In genomic region chr10:42251749-42252323, GRCm38 (mm10) we compare ENCODE assay signal across 9 mouse cellular contexts. TPM values are rescaled to one million over a fixed set of nuclear protein-coding genes. Genes with fewer than 3 reads are reported as not detected.
DNase-seq lines count a peak whose midpoint lies in the region; ATAC-seq and TF ChIP-seq lines count a peak whose summit lies in the region.
"Had no signal": no experiment of that assay in that cellular context is flagged by ENCODE, and none has a peak within 500 bp of the region (broad histone marks: within the 10 kb centered on the region; RNA-seq: fewer than 3 reads in every experiment).

No protein-coding gene starts in this region.

- no peak overlapping the region for H3K4me3 ChIP-seq in forebrain, embryonic 15.5 days
- H3K4me3 ChIP-seq in forebrain, embryonic 12.5 days (replicated peaks): no peak overlapping the region
- no peak overlapping the region for H3K4me3 ChIP-seq in layer of hippocampus, adult 2 months
- H3K4me3 ChIP-seq in embryonic facial prominence, embryonic 10.5 days: no peak overlapping the region
- H3K4me3 ChIP-seq in liver, embryonic 16.5 days (ENCODE audit: low read depth, low read length): no peak overlapping the region

- no peak for DNase-seq in layer of hippocampus, adult 2 months (ENCODE audit: low spot score in 2 of 2)
- DNase-seq in layer of hippocampus, adult 11-12 months (ENCODE audit: low spot score): no peak
- DNase-seq in embryonic facial prominence, embryonic 10.5 days (ENCODE audit: low spot score): no peak
- no peak for DNase-seq in left cerebral cortex, adult 8-10 months (ENCODE audit: low spot score in 2 of 2)
- DNase-seq in urinary bladder, postnatal 25 days (ENCODE audit: low spot score): no peak

- no peak for TF ChIP-seq CTCF in layer of hippocampus, adult 2 months (conservative IDR thresholded peaks at IDR 0.05)

- H3K9ac ChIP-seq in forebrain, embryonic 15.5 days (replicated peaks): no peak overlapping the region
- H3K9ac ChIP-seq in forebrain, embryonic 12.5 days: no peak overlapping the region
- H3K9ac ChIP-seq in liver, embryonic 16.5 days (ENCODE audit: low read depth, low read length): 0 out of 2 replicates have a peak overlapping the region, but pooled peaks have one; percentile 9

- 0 out of 2 replicates have a peak overlapping the region, but pooled peaks have one; percentile 29 for H3K27ac ChIP-seq in forebrain, embryonic 15.5 days (replicated peaks)
- H3K27ac ChIP-seq in forebrain, embryonic 12.5 days: no peak overlapping the region
- peak overlapping the region; percentile 90 for H3K27ac ChIP-seq in layer of hippocampus, adult 2 months
- H3K27ac ChIP-seq in embryonic facial prominence, embryonic 10.5 days (replicated peaks): peak overlapping the region; percentile 63
- H3K27ac ChIP-seq in liver, embryonic 16.5 days (ENCODE audit: low read length): peak overlapping the region; percentile 39

- H3K9me3 ChIP-seq in forebrain, embryonic 15.5 days: no peaks in the 10 kb centered on the region
- no peaks in the 10 kb centered on the region for H3K9me3 ChIP-seq in forebrain, embryonic 12.5 days
- no peaks in the 10 kb centered on the region for H3K9me3 ChIP-seq in embryonic facial prominence, embryonic 10.5 days
- no peaks in the 10 kb centered on the region for H3K9me3 ChIP-seq in liver, embryonic 16.5 days (replicated peaks; ENCODE audit: control insufficient read depth, low read length)

- H3K36me3 ChIP-seq in forebrain, embryonic 15.5 days: no peaks in the 10 kb centered on the region
- H3K36me3 ChIP-seq in forebrain, embryonic 12.5 days (replicated peaks): no peaks in the 10 kb centered on the region
- H3K36me3 ChIP-seq in embryonic facial prominence, embryonic 10.5 days (replicated peaks): no peaks in the 10 kb centered on the region; the same call in 1 of the 2 replicates
- H3K36me3 ChIP-seq in liver, embryonic 16.5 days (ENCODE audit: control insufficient read depth, insufficient read depth): peaks cover 38% of the 10 kb centered on the region

- no peak for ATAC-seq in forebrain, embryonic 15.5 days (replicated peaks)
- ATAC-seq in forebrain, embryonic 12.5 days (ENCODE audit: low FRiP score): no peak
- no peak for ATAC-seq in liver, embryonic 16.5 days (ENCODE audit: low read depth)

- peaks cover 9% of the 10 kb centered on the region for H3K4me1 ChIP-seq in forebrain, embryonic 15.5 days
- H3K4me1 ChIP-seq in forebrain, embryonic 12.5 days: peaks cover 15% of the 10 kb centered on the region
- peaks cover 66% of the 10 kb centered on the region for H3K4me1 ChIP-seq in embryonic facial prominence, embryonic 10.5 days
- peaks cover 80% of the 10 kb centered on the region for H3K4me1 ChIP-seq in liver, embryonic 16.5 days (ENCODE audit: control insufficient read depth, low read depth, low read length)

- no peak overlapping the region for H3K4me2 ChIP-seq in forebrain, embryonic 15.5 days (replicated peaks)
- no peak overlapping the region for H3K4me2 ChIP-seq in forebrain, embryonic 12.5 days
- no peak overlapping the region for H3K4me2 ChIP-seq in liver, embryonic 16.5 days (ENCODE audit: low read depth, low read length)
- H3K4me2 ChIP-seq: midbrain, embryonic 11.5 days had no signal

- WGBS in forebrain, embryonic 15.5 days: 48% methylated on average over 8 of the region's 8 CpGs
- WGBS in forebrain, embryonic 12.5 days: 46% methylated on average over 8 of the region's 8 CpGs
- 48% methylated on average over 8 of the region's 8 CpGs for WGBS in embryonic facial prominence, embryonic 10.5 days
- 62% methylated on average over 8 of the region's 8 CpGs for WGBS in liver, embryonic 16.5 days (ENCODE audit: insufficient replicate concordance)

- no peaks in the 10 kb centered on the region for H3K27me3 ChIP-seq in forebrain, embryonic 15.5 days
- H3K27me3 ChIP-seq in forebrain, embryonic 12.5 days: no peaks in the 10 kb centered on the region
- no peaks in the 10 kb centered on the region for H3K27me3 ChIP-seq in embryonic facial prominence, embryonic 10.5 days (replicated peaks; ENCODE audit: low read depth, poor library complexity, severe bottlenecking)
- H3K27me3 ChIP-seq in liver, embryonic 16.5 days (ENCODE audit: control insufficient read depth, insufficient read depth, low read depth, low read length): no peaks in the 10 kb centered on the region

RNA-seq across cellular contexts. Expression of gene Foxo3, which starts 24.7 kb away (rescaled TPM):
- polyA plus RNA-seq in forebrain, embryonic 15.5 days (2015; fragmentation: Nextera tagmentation; extraction: Ambion mirVana): 4.6 and 5.3 TPM in 2 replicates
- polyA plus RNA-seq in forebrain, embryonic 12.5 days (2016; fragmentation: Nextera tagmentation; extraction: Ambion mirVana): 3.1 TPM in 2 replicates
- total RNA-seq in layer of hippocampus, adult 2 months (2021): 10 to 100 TPM; 47.5 to 53.2 TPM
- 2.8 and 3.3 TPM in 2 replicates for polyA plus RNA-seq in embryonic facial prominence, embryonic 10.5 days (2016; fragmentation: Nextera tagmentation; extraction: Ambion mirVana)
- polyA plus RNA-seq in liver, embryonic 16.5 days (2015; fragmentation: Nextera tagmentation; extraction: Ambion mirVana): 12.7 and 13.7 TPM in 2 replicates
- 10 to 100 TPM; 69.4 to 88.2 (median 76.9) TPM for total RNA-seq in left cerebral cortex, adult 8-10 months (2022)
